Mouse (Mus musculus): ENCODE results near the gene Psmc3.

DNA sequence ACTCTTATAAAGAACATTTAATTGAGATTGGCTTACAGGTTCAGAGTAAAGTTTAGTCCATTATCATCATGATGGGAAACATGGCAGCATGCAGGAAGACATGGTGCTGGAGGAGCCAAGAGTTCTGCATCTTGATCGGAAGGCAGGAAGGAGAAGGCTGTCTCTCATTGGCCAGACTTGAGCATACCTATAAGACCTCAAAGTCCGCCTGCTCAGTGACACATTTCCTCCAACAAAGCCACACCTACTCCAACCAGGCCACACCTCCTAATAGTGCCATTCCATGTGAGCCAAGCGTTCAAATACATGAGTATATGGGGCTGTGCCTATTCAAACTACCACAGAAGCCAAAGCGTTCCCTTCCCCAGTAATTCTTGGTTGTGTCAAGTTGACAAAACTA, 22.6 kb upstream of the Psmc3 start:
- no peak for TF ChIP-seq CTCF (IDR thresholded peaks at IDR 0.05; ENCODE audit: low read depth, low read length)
- TF ChIP-seq POLR2A (IDR thresholded peaks at IDR 0.05; ENCODE audit: extremely low read depth, insufficient read depth, low read length): no peak

Data from liver, adult 2 months (tissue).